Mouse (Mus musculus) embryonic facial prominence, embryonic 14.5 days (tissue): ENCODE results near the gene Rab3a. TPM values are rescaled to one million over a fixed set of nuclear protein-coding genes. Genes with fewer than 3 reads are reported as not detected.

Source experiments
- ATAC-seq: fragments of 200-750 bp; cut with Nextera tagmentation; 2 replicates; pipeline ENCODE4 v1.8.0; 2017; ENCODE audit warnings: low read depth, moderate number of reproducible peaks, moderate TSS enrichment
- DNase-seq: peaks from one replicate; pipeline ENCODE4 v3.0.0-alpha.2; 2015; ENCODE audit warnings: low spot score
- H3K27ac ChIP-seq: fragments of 300-500 bp; sonication (generic); replicated peaks from 2 replicates; pipeline ENCODE4 v1.5.1; 2014; ENCODE audit warnings: low read depth, mild to moderate bottlenecking, low read length, moderate library complexity
- H3K27me3 ChIP-seq: fragments of 300-500 bp; sonication (generic); replicated peaks from 2 replicates; pipeline ENCODE4 v1.6.1; 2014; ENCODE audit warnings: low read length; ENCODE audit not compliant: control insufficient read depth, insufficient read depth
- H3K36me3 ChIP-seq: fragments of 300-500 bp; sonication (generic); 2 replicates; pipeline ENCODE4 v1.6.1; 2014; ENCODE audit warnings: low read length, mixed read lengths; ENCODE audit not compliant: control insufficient read depth, insufficient read depth
- H3K4me1 ChIP-seq: fragments of 300-500 bp; sonication (generic); 2 replicates; pipeline ENCODE4 v1.6.1; 2014; ENCODE audit warnings: antibody characterized with exemption, low read length; ENCODE audit not compliant: control insufficient read depth, insufficient read depth
- H3K4me2 ChIP-seq: fragments of 300-500 bp; sonication (generic); 2 replicates; pipeline ENCODE4 v1.6.1; 2014; ENCODE audit warnings: low read depth, mild to moderate bottlenecking, low read length, moderate library complexity, mixed read lengths
- H3K4me3 ChIP-seq: fragments of 300-500 bp; sonication (generic); 2 replicates; pipeline ENCODE4 v1.5.1; 2014; ENCODE audit warnings: low read depth, mild to moderate bottlenecking, low read length
- H3K9ac ChIP-seq: fragments of 300-500 bp; sonication (generic); 2 replicates; pipeline ENCODE4 v1.6.1; 2014; ENCODE audit warnings: low read depth, mild to moderate bottlenecking, low read length, moderate library complexity, mixed read lengths
- H3K9me3 ChIP-seq: fragments of 300-500 bp; sonication (generic); 2 replicates; pipeline ENCODE4 v1.6.1; 2016; ENCODE audit warnings: low read length; ENCODE audit not compliant: control insufficient read depth
- WGBS: fragments of 180-500 bp; shearing (Covaris S2); extraction: QIAGEN DNeasy Blood & Tissue Kit; methylation state at CpG from one replicate; pipeline ENCODE4 v1.1.7; 2014; 5-methylcytosine and 5-hydroxymethylcytosine counted together
- polyA plus RNA-seq: library from polyadenylated mRNA; unstranded; fragments of >200 nt; fragmentation: Nextera tagmentation; extraction: Ambion mirVana; gene quantifications from 2 replicates; pipeline ENCODE4 v1.2.1, GENCODE M21; 2014

The Rab3a gene
- polyA plus RNA-seq, 1 experiment from 2014 or later, result 39.0 TPM

DNA sequence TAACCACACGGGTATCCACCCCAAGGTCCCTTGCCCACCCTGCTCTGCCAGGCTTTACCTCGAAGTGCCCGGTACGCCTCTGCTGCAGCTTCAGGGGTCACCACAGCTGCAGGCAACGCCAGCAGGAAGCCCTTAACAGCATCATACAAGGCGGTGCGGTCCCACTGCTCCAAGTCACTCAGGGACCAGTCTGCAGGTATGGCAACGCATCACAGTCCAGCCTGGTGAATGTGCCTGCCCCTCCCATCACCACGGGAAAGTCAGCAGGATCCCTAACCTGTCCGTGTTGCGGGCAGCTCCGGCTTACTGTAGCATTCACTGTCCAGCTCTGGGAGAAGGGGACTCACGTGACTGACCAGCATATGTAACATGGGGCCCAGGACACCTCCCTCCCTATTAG, 17.6 kb downstream of the Rab3a start:
- WGBS, result 88% methylated on average over 12 of the region's 13 CpGs
- peaks cover 30% of the 10 kb centered on the region for H3K4me1 ChIP-seq
- H3K4me2 ChIP-seq, result no peak overlapping the region
- no peaks in the 10 kb centered on the region for H3K27me3 ChIP-seq
- no peak for ATAC-seq
- no peak overlapping the region for H3K9ac ChIP-seq
- H3K4me3 ChIP-seq, result no peak overlapping the region
- no peak overlapping the region for H3K27ac ChIP-seq
- no peaks in the 10 kb centered on the region for H3K9me3 ChIP-seq
- DNase-seq, result no peak
- H3K36me3 ChIP-seq, result peaks cover 68% of the 10 kb centered on the region

GRCm38 (mm10) chr8:70772890-70773289, 18.4 kb downstream of the Rab3a start:
- no peaks in the 10 kb centered on the region for H3K27me3 ChIP-seq
- H3K4me3 ChIP-seq, result no peak overlapping the region
- WGBS, result 82% methylated on average over 9 of the region's 9 CpGs
- ATAC-seq, result no peak
- H3K9ac ChIP-seq, result 0 out of 2 replicates have a peak overlapping the region, but pooled peaks have one; percentile 46
- no peaks in the 10 kb centered on the region for H3K9me3 ChIP-seq
- peaks cover 63% of the 10 kb centered on the region for H3K36me3 ChIP-seq
- peaks cover 34% of the 10 kb centered on the region for H3K4me1 ChIP-seq
- peak overlapping the region; percentile 30; the same call in 1 of the 2 replicates for H3K4me2 ChIP-seq
- DNase-seq, result no peak
- peak overlapping the region; percentile 67 for H3K27ac ChIP-seq

- Histone ChIP-seq H3K4me2 (peak overlapping the region; percentile 30; the same call in 1 of the 2 replicates), H3K4me1 (peaks cover 35% of the 10 kb centered on the region), H3K36me3 (peaks cover 60% of the 10 kb centered on the region), H3K4me3 (no peak overlapping the region), H3K9me3 (no peaks in the 10 kb centered on the region), H3K9ac (peak overlapping the region; percentile 46; the same call in 1 of the 2 replicates), H3K27me3 (no peaks in the 10 kb centered on the region), H3K27ac (peak overlapping the region; percentile 67)
- WGBS, result 46% methylated on average over 5 of the region's 5 CpGs
- peak; percentile 78 for DNase-seq
- ATAC-seq, result no peak
These were observed 18.9 kb downstream of the Rab3a start for GRCm38 (mm10) chr8:70773410-70773809.

DNA sequence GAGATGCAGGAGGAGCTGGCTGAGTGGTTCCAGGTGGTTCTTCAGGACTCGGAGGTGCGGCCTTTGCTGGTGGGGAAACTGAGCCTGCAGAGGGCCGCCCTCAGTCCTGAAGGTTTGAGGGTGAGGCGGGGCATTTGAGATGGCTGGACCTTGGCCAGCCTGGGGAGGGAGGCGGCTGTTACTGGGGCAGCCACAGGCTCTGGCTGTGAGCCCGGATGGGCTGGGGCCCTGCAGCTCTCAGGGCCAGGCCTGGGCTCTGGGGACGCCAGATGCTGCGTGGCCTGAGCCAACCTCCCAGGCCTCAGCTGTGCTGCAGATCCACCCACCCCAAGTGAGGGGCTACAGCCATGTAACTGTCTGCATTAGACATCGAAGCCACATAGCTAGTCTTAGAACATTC, 19.4 kb downstream of the Rab3a start:
- H3K27me3 ChIP-seq, result no peaks in the 10 kb centered on the region
- peak overlapping the region; percentile 67 for H3K27ac ChIP-seq
- peak overlapping the region; percentile 30; the same call in 1 of the 2 replicates for H3K4me2 ChIP-seq
- H3K4me1 ChIP-seq, result peaks cover 35% of the 10 kb centered on the region
- no peaks in the 10 kb centered on the region for H3K9me3 ChIP-seq
- H3K36me3 ChIP-seq, result peaks cover 60% of the 10 kb centered on the region
- H3K4me3 ChIP-seq, result 0 out of 2 replicates have a peak overlapping the region, but pooled peaks have one; percentile 1
- H3K9ac ChIP-seq, result 0 out of 2 replicates have a peak overlapping the region, but pooled peaks have one; percentile 98
- WGBS, result 42% methylated on average over 6 of the region's 9 CpGs
- peak; percentile 93 for DNase-seq
- peak; percentile 6; the same call in 1 of the 2 replicates for ATAC-seq

GRCm38 (mm10) chr8:70774740-70775139, 20.3 kb downstream of the Rab3a start:
- peak overlapping the region; percentile 30; the same call in 1 of the 2 replicates for H3K4me2 ChIP-seq
- WGBS, result 91% methylated on average over 8 of the region's 18 CpGs
- H3K27ac ChIP-seq, result peak overlapping the region; percentile 67
- H3K4me1 ChIP-seq, result peaks cover 35% of the 10 kb centered on the region
- H3K36me3 ChIP-seq, result peaks cover 60% of the 10 kb centered on the region
- no peaks in the 10 kb centered on the region for H3K27me3 ChIP-seq
- H3K4me3 ChIP-seq, result no peak overlapping the region
- peak overlapping the region; percentile 98; the same call in 1 of the 2 replicates for H3K9ac ChIP-seq
- no peak for DNase-seq
- no peak for ATAC-seq
- H3K9me3 ChIP-seq, result no peaks in the 10 kb centered on the region

DNA sequence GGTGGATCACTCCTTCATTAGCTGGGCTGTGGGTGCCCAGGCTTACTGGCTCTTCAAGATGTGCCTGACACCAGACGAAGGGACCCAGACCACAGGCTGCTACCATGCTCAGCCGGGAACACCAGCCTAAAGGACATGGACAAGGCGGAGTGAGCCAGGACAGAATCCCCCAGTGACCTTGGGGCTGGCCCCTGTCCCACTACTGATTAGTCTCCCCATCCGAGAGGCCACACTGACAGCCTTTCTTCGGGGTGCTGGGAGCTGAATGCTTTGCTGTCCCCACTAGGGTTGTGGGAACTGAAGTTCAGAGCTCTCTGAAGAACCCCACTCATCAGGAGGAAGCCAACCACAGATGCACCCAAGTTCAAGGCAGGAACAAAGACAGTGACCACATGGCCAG, 20.7 kb downstream of the Rab3a start:
- no peaks in the 10 kb centered on the region for H3K9me3 ChIP-seq
- H3K27ac ChIP-seq, result no peak overlapping the region
- peak overlapping the region; percentile 80 for H3K4me2 ChIP-seq
- H3K4me3 ChIP-seq, result peak overlapping the region; percentile 94
- H3K27me3 ChIP-seq, result no peaks in the 10 kb centered on the region
- no peak for ATAC-seq
- H3K9ac ChIP-seq, result peak overlapping the region; percentile 98
- 89% methylated on average over 5 of the region's 5 CpGs for WGBS
- peaks cover 35% of the 10 kb centered on the region for H3K4me1 ChIP-seq
- H3K36me3 ChIP-seq, result peaks cover 60% of the 10 kb centered on the region
- DNase-seq, result no peak

- peak overlapping the region; percentile 99 for H3K27ac ChIP-seq
- peak overlapping the region; percentile 80 for H3K4me2 ChIP-seq
- peak overlapping the region; percentile 94 for H3K4me3 ChIP-seq
- WGBS, result 2% methylated on average over 20 of the region's 34 CpGs
- peaks cover 35% of the 10 kb centered on the region for H3K4me1 ChIP-seq
- no peaks in the 10 kb centered on the region for H3K9me3 ChIP-seq
- peaks cover 60% of the 10 kb centered on the region for H3K36me3 ChIP-seq
- DNase-seq (no peak), ATAC-seq (no peak)
- no peaks in the 10 kb centered on the region for H3K27me3 ChIP-seq
- peak overlapping the region; percentile 98 for H3K9ac ChIP-seq
These were observed 21.5 kb downstream of the Rab3a start for GRCm38 (mm10) chr8:70775851-70776495.

- H3K4me2 ChIP-seq, result peak within 1 kb of the TSS; percentile 80
- H3K36me3 ChIP-seq, result peaks cover 60% of the 10 kb centered on the region
- H3K27ac ChIP-seq, result peak within 1 kb of the TSS; percentile 99
- under 1% methylated on average over 72 of the region's 94 CpGs for WGBS
- peak; percentile 99 for DNase-seq
- H3K4me3 ChIP-seq, result peak within 1 kb of the TSS; percentile 94
- peak; percentile 93 for ATAC-seq
- H3K4me1 ChIP-seq, result peaks cover 35% of the 10 kb centered on the region
- no peaks in the 10 kb centered on the region for H3K27me3 ChIP-seq
- H3K9me3 ChIP-seq, result no peaks in the 10 kb centered on the region
- peak within 1 kb of the TSS; percentile 98 for H3K9ac ChIP-seq
These were observed 22.3 kb downstream of the Rab3a start, which contains the start of gene Pik3r2 for GRCm38 (mm10) chr8:70776496-70777444. Pik3r2 (minus strand) TSS chr8:70776713.
